Mouse (Mus musculus) forebrain, embryonic 13.5 days (tissue): ENCODE data around the gene Arfgap1. TPM values are rescaled to one million over a fixed set of nuclear protein-coding genes. Genes with fewer than 3 reads are reported as not detected.

Experiments used
- ATAC-seq: fragments of 200-750 bp; cut with Nextera tagmentation; 2 replicates; pipeline ENCODE4 v1.8.0; 2017
- H3K27ac ChIP-seq: fragments of 300-500 bp; sonication (generic); 2 replicates; pipeline ENCODE4 v1.5.1; 2015; ENCODE audit warnings: inconsistent platforms, mild to moderate bottlenecking, moderate library complexity
- H3K27me3 ChIP-seq: fragments of 300-500 bp; sonication (generic); 2 replicates; pipeline ENCODE4 v1.6.1; 2015; ENCODE audit warnings: mild to moderate bottlenecking, inconsistent platforms
- H3K36me3 ChIP-seq: fragments of 300-500 bp; sonication (generic); 2 replicates; pipeline ENCODE4 v1.6.1; 2015; ENCODE audit warnings: mild to moderate bottlenecking, inconsistent platforms; ENCODE audit not compliant: poor library complexity, severe bottlenecking
- H3K4me1 ChIP-seq: fragments of 300-500 bp; sonication (generic); 2 replicates; pipeline ENCODE4 v1.6.1; 2015; ENCODE audit warnings: inconsistent platforms
- H3K4me2 ChIP-seq: fragments of 300-500 bp; sonication (generic); 2 replicates; pipeline ENCODE4 v1.6.1; 2015; ENCODE audit warnings: inconsistent platforms, mild to moderate bottlenecking, moderate library complexity
- H3K4me3 ChIP-seq: fragments of 300-500 bp; sonication (generic); 2 replicates; pipeline ENCODE4 v1.5.1; 2015; ENCODE audit warnings: mild to moderate bottlenecking, inconsistent platforms
- H3K9ac ChIP-seq: fragments of 300-500 bp; sonication (generic); 2 replicates; pipeline ENCODE4 v1.6.1; 2015; ENCODE audit warnings: mild to moderate bottlenecking, inconsistent platforms
- H3K9me3 ChIP-seq: fragments of 300-500 bp; sonication (generic); replicated peaks from 2 replicates; pipeline ENCODE4 v1.6.1; 2016; ENCODE audit warnings: inconsistent platforms
- WGBS: fragments of 180-500 bp; shearing (Covaris S2); methylation state at CpG from one replicate; pipeline ENCODE4 v1.1.7; 2015; 5-methylcytosine and 5-hydroxymethylcytosine counted together
- polyA plus RNA-seq: library from polyadenylated mRNA; unstranded; fragments of >200 nt; fragmentation: Nextera tagmentation; extraction: Ambion mirVana; gene quantifications from 2 replicates; pipeline ENCODE4 v1.2.1, GENCODE M21; 2015

Gene Arfgap1
- polyA plus RNA-seq, 1 experiment from 2014 or later: 83.0 TPM

- no peak overlapping the region for H3K4me2 ChIP-seq
- no peak for ATAC-seq
- no peaks in the 10 kb centered on the region for H3K27me3 ChIP-seq
- WGBS: 63% methylated on average over 5 of the region's 5 CpGs
- H3K36me3 ChIP-seq: peaks cover 18% of the 10 kb centered on the region
- H3K27ac ChIP-seq: no peak overlapping the region
- H3K9me3 ChIP-seq: no peaks in the 10 kb centered on the region
- H3K4me1 ChIP-seq: no peaks in the 10 kb centered on the region
- H3K9ac ChIP-seq: no peak overlapping the region
- H3K4me3 ChIP-seq: no peak overlapping the region
These were observed 20.5 kb downstream of the Arfgap1 start for GRCm38 (mm10) chr2:180987432-180988030.

DNA sequence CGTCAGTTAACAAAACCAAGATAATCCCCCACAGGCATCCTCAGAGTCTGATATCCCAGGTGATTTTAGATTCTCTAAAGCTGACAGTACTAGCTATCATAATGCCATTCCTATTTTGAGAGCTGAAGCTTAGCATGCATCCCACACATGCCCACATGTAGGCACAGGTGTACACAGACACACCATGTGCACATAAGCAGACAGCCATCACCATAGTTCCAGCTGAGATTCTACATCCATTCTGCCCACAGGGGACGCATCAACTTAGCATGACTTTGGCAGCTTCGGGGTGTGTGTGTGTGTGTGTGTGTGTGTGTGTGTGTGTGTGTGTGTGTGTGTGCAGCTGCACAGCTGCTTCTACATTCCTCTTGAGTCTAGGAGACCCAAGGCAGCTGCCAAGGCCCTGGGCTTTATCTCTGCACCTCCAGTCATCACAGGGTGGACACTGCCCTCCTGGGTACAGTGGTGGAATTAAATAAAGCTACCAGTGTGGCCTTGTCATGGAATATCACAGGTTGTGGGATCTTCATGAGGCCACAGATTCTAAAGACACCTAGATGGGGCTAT, 21.4 kb downstream of the Arfgap1 start:
- Histone ChIP-seq H3K4me1 (no peaks in the 10 kb centered on the region), H3K4me2 (no peak overlapping the region), H3K4me3 (no peak overlapping the region), H3K9ac (no peak overlapping the region), H3K9me3 (no peaks in the 10 kb centered on the region), H3K36me3 (peaks cover 9% of the 10 kb centered on the region), H3K27me3 (no peaks in the 10 kb centered on the region), H3K27ac (no peak overlapping the region)
- WGBS: 69% methylated on average over 3 of the region's 3 CpGs
- ATAC-seq: no peak

DNA sequence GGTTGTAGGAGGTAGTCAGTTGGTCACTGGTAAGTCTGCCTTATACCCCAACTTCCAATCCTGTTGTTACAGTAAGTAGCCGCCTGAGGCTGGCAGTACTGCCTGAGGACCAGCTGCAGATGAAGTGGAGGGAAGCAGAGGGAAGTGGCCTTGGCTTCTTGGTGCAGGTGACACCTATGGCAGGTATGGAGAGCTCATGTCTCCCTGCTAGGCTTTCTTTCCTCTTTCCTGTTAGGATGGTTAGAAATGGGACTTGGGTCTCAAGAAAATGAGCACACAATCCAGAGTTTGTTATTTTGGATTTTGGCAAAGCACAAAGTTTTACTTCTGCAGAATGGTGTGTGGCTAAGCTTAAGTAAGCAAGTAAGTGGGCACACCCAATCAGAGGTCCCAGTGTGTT, 21.9 kb downstream of the Arfgap1 start:
- 86% methylated on average over 1 of the region's 1 CpGs for WGBS
- Histone ChIP-seq H3K27ac (no peak overlapping the region), H3K27me3 (no peaks in the 10 kb centered on the region), H3K4me2 (no peak overlapping the region), H3K9ac (no peak overlapping the region), H3K4me3 (no peak overlapping the region), H3K36me3 (peaks cover 4% of the 10 kb centered on the region), H3K9me3 (no peaks in the 10 kb centered on the region), H3K4me1 (no peaks in the 10 kb centered on the region)
- no peak for ATAC-seq

GRCm38 (mm10) chr2:180990347-180990746, 23.3 kb downstream of the Arfgap1 start:
- Histone ChIP-seq H3K4me1 (no peaks in the 10 kb centered on the region), H3K4me3 (no peak overlapping the region), H3K27ac (0 out of 2 replicates have a peak overlapping the region, but pooled peaks have one; percentile 22)

DNA sequence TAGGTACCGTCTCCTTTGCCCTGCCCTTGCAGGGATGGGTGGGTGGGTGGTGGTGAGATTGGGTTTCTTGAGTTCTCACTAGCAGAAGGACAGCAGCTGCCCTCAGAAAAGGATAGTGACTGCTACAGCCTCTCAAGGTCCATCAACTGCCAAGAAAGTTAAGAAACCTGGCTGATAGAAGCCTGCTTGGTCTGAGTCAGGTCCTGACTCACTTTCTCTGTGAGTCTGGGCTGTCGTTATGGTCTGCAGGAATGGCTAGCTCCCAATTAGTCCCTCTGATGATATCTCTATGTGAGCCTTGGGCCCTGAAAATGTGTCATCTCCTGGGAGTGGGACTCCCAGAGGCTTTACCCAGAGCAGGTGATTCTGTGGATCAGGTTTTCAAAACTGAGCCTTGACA, 27.3 kb downstream of the Arfgap1 start:
- no peak overlapping the region for H3K27ac ChIP-seq
- WGBS: 85% methylated on average over 2 of the region's 2 CpGs

More at GRCm38 (mm10) chr2:180990347-180990746, 23.3 kb downstream of the Arfgap1 start:
- WGBS: 62% methylated on average over 4 of the region's 4 CpGs
- no peaks in the 10 kb centered on the region for H3K36me3 ChIP-seq
- no peaks in the 10 kb centered on the region for H3K27me3 ChIP-seq
- ATAC-seq: 0 out of 2 replicates have a peak, but pooled peaks have one; percentile 36
- H3K9ac ChIP-seq: no peak overlapping the region
- no peak overlapping the region for H3K4me2 ChIP-seq
- H3K9me3 ChIP-seq: no peaks in the 10 kb centered on the region

DNA sequence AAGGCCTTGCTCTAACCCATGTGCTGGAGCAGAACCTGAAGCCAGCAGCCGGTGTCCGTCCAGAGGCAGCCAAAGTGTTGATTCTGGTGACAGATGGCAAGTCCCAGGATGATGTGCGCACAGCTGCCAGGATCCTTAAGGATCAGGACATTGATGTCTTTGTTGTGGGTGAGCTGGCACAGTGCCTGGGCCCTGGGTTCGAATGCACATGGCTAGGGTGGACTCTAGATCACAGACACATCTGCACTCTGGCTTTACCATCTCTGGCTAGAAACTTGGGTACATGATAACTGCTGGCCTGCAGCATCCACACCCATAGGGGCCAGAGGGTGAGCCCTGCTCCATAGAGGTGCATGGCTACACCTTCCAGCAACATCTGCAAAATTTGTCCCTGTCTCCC, 28.4 kb downstream of the Arfgap1 start:
- 86% methylated on average over 4 of the region's 4 CpGs for WGBS
- no peak overlapping the region for H3K27ac ChIP-seq
- no peaks in the 10 kb centered on the region for H3K36me3 ChIP-seq
- no peak overlapping the region for H3K4me2 ChIP-seq
- no peak for ATAC-seq
- no peaks in the 10 kb centered on the region for H3K27me3 ChIP-seq
- H3K9ac ChIP-seq: no peak overlapping the region
- no peaks in the 10 kb centered on the region for H3K9me3 ChIP-seq
- no peaks in the 10 kb centered on the region for H3K4me1 ChIP-seq
- H3K4me3 ChIP-seq: no peak overlapping the region

More for the DNA sequence above, 27.3 kb downstream of the Arfgap1 start:
- Histone ChIP-seq H3K36me3 (no peaks in the 10 kb centered on the region), H3K9ac (no peak overlapping the region), H3K4me1 (no peaks in the 10 kb centered on the region), H3K9me3 (no peaks in the 10 kb centered on the region), H3K4me2 (no peak overlapping the region), H3K4me3 (no peak overlapping the region), H3K27me3 (no peaks in the 10 kb centered on the region)
- no peak for ATAC-seq

GRCm38 (mm10) chr2:180996436-180996835, 29.4 kb downstream of the Arfgap1 start:
- Histone ChIP-seq H3K4me1 (no peaks in the 10 kb centered on the region), H3K9me3 (no peaks in the 10 kb centered on the region), H3K27ac (no peak overlapping the region), H3K9ac (no peak overlapping the region), H3K36me3 (no peaks in the 10 kb centered on the region), H3K4me3 (no peak overlapping the region), H3K4me2 (no peak overlapping the region), H3K27me3 (no peaks in the 10 kb centered on the region)
- WGBS: 14% methylated on average over 5 of the region's 5 CpGs
- ATAC-seq: peak; percentile 77

DNA sequence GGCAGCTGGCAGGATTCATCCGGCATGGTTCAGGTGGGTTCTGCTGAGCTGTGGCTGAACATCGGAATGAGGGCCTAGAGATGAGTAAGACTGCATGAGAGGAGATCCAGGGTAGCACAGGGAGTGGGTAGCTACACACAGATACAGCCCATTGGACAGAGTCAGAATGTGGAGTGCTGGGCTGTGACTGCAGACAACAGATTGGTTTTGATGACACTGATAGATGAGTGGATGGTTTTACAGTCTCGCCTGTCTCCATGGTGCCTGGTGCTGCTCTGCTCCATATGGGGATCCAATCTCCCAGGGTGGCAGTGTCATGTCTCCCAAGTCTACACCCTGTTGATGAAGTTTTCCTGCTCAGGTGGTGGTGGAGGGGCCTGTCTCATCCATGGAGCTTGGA, 29.9 kb downstream of the Arfgap1 start:
- Histone ChIP-seq H3K9me3 (no peaks in the 10 kb centered on the region), H3K9ac (no peak overlapping the region), H3K4me3 (no peak overlapping the region), H3K27ac (no peak overlapping the region), H3K4me2 (no peak overlapping the region), H3K4me1 (no peaks in the 10 kb centered on the region), H3K27me3 (no peaks in the 10 kb centered on the region), H3K36me3 (no peaks in the 10 kb centered on the region)
- WGBS: 79% methylated on average over 3 of the region's 3 CpGs
- ATAC-seq: peak; percentile 24; the same call in 1 of the 2 replicates

DNA sequence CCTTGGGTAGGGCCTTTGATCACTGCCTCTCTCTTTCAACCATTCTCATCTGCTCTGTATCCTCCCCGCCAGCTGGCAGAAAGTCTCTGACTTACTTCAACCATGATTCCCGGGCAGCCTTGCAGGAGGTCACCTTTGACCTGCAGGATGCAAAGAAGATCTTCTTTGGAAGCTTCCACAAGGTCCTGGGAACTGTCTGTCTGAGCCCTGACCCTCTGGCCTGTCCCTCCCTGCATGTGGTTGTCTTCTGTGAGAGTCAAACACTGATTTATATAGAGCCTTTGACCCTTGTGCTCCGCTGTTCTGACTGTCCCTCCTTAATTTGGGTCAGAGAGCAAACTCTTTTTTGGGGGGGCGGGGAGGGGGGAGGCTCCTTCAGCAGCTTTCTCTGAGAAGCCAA, 40.0 kb downstream of the Arfgap1 start:
- H3K4me2 ChIP-seq: no peak overlapping the region
- ATAC-seq: no peak
- no peaks in the 10 kb centered on the region for H3K27me3 ChIP-seq
- H3K4me1 ChIP-seq: no peaks in the 10 kb centered on the region
- no peak overlapping the region for H3K27ac ChIP-seq
- no peaks in the 10 kb centered on the region for H3K9me3 ChIP-seq
- no peaks in the 10 kb centered on the region for H3K36me3 ChIP-seq
- 70% methylated on average over 4 of the region's 4 CpGs for WGBS
- no peak overlapping the region for H3K4me3 ChIP-seq
- no peak overlapping the region for H3K9ac ChIP-seq

DNA sequence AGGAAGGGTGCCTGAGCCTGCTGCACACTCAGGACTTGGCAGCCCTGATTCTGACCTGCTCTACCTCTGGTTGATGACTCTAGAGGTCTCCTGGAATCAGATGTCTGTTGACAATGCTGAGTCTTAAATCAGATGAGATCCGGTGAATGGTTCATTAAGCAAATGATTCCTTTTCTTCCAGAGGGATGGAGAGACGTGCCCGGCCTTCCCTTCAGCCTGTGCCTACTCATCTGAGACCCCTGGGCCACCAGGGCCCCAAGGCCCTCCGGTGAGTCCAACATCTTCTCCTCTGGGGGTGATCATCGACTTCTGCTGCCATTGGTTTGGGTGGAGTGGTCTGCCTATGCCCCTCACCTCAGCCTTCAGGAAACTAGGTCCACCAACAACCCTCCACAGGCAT, 41.3 kb downstream of the Arfgap1 start:
- Histone ChIP-seq H3K27ac (no peak overlapping the region), H3K27me3 (no peaks in the 10 kb centered on the region), H3K4me3 (no peak overlapping the region), H3K36me3 (no peaks in the 10 kb centered on the region), H3K9me3 (no peaks in the 10 kb centered on the region), H3K4me1 (no peaks in the 10 kb centered on the region), H3K4me2 (no peak overlapping the region), H3K9ac (no peak overlapping the region)
- no peak for ATAC-seq
- 75% methylated on average over 5 of the region's 5 CpGs for WGBS

DNA sequence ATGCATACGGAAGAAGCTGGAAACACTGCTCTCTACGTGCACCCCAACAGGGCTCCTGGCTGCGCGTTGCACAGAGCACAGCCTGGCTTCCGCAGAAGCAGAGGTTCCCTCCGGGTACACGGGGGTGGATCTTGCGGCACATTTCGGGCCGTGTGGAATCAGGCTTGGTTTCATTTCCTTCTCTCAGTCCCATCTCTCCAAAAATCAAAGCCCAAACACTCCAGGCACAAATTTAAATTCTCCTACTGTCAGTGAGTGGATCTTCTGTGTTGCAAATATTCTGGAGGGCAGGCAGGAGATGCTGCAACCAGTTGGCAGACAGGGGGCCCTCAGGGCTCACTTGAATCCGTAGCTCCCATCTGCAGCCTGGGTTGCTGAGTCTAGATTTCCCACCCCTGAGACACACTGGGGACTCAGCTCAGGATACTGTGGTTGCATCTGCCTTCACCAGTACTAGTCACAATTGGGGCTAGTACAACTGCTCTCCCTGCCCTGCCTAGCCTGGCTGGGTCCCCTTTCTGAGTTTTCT, 64.4 kb downstream of the Arfgap1 start:
- no peaks in the 10 kb centered on the region for H3K9me3 ChIP-seq

More for the DNA sequence above, 64.4 kb downstream of the Arfgap1 start:
- 84% methylated on average over 11 of the region's 11 CpGs for WGBS
- Histone ChIP-seq H3K4me3 (no peak overlapping the region), H3K27me3 (no peaks in the 10 kb centered on the region), H3K36me3 (peaks cover 12% of the 10 kb centered on the region; the same call in 1 of the 2 replicates), H3K4me2 (no peak overlapping the region), H3K4me1 (no peaks in the 10 kb centered on the region), H3K9ac (no peak overlapping the region), H3K27ac (no peak overlapping the region)
- ATAC-seq: no peak
